Mouse (Mus musculus) small intestine, adult 2 months (tissue): Measurements from ENCODE around the gene Tarm1.

Experiments
- CTCF ChIP-seq: fragments of 200-500 bp; IDR thresholded peaks from 2 replicates; pipeline ENCODE4 v1.5.1; 2012; ENCODE audit warnings: low read depth, mild to moderate bottlenecking, control low read depth, inconsistent platforms, low read length, moderate library complexity, mixed read lengths; ENCODE audit not compliant: insufficient replicate concordance, insufficient read length; ENCODE audit errors: extremely low read depth
- POLR2A ChIP-seq: fragments of 200-500 bp; IDR thresholded peaks from 2 replicates; pipeline ENCODE4 v1.6.1; 2012; ENCODE audit warnings: low read depth, mild to moderate bottlenecking, control low read depth, inconsistent platforms, low read length, moderate library complexity

DNA sequence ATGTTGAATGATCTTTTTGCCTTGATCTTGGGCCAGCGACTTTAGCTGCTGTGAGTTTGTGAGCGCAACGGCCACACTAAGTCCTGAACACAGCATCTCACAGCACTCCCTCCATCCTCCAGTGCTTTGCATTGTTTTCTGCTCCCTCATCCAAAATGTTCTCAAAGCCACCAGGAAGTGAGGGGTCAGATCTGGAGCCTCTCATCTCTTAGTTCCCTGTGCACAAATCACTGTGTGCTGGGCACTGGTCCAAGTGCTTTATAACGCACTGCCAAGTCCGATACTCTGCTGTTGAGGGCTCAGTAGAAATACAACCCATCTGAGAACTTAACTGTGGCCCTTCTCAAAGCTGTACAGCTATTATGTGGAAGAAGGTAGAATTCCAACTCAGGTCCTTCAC, 64.5 kb downstream of the Tarm1 start:
- no peak for TF ChIP-seq CTCF
- no peak for TF ChIP-seq POLR2A
